Mouse (Mus musculus): ENCODE data around the gene Tbxa2r.

DNA sequence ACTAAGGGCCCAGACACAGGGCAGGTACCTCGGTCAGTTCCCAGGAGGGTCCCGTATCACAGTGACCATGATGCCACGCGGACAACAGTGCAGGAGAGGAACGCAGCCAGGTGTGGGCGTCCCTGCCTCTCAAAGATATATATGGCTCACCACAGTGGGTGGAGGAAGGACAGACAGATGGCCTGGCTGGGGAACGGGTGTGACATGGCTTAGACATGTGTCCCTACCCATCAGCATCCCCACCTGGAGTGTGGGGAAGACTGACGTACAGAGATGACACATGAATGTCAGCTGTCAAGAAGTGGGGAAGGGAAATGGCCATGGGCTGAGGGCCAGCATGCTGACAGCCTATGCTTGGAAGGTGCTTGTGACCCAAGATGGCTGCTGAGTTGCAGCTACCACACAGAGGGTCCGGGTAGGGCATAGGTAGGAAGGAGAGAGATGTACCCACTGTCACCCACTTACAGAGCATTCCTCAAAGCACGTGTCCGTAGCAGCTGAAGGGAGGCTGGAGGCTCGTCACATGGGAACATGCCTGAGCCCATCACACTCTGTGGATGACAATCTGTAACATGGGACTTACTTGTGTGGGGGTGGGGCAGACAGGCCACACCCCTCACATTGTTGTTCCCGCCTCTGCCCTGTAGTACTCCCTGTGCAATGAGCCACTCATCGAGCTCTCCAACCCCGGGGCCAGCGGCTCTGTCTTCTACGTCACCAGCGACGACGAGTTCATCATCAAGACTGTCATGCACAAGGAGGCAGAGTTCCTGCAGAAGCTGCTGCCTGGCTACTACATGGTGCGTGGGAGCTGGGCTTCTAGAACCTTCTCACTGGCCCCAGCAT, 21.5 kb upstream of the Tbxa2r start:
- TF ChIP-seq EP300 (IDR thresholded peaks at IDR 0.05) (no peak), CTCF (IDR thresholded peaks at IDR 0.05) (no peak)
